Mouse (Mus musculus): ENCODE measurements around the gene Arvcf. TPM values are rescaled to one million over a fixed set of nuclear protein-coding genes. Genes with fewer than 3 reads are reported as not detected.

Gene Arvcf
- polyA plus RNA-seq, 1 experiment: 5.4 TPM

- no peaks in the 10 kb centered on the region for H3K79me2 ChIP-seq (ENCODE audit: control insufficient read depth, insufficient read depth)
- no peak overlapping the region for H3ac ChIP-seq (ENCODE audit: control insufficient read depth, insufficient read length, low read depth)
- H3K79me3 ChIP-seq (ENCODE audit: low read depth): no peaks in the 10 kb centered on the region
- H3K36me3 ChIP-seq (ENCODE audit: control insufficient read depth, insufficient read depth): no peaks in the 10 kb centered on the region
- H3K27me3 ChIP-seq (ENCODE audit: control insufficient read depth, insufficient read depth, insufficient read length): no peaks in the 10 kb centered on the region
- no peak overlapping the region for H3K4me3 ChIP-seq (ENCODE audit: insufficient read depth, poor library complexity, severe bottlenecking)
- TF ChIP-seq FOSL1 (IDR thresholded peaks at IDR 0.05; ENCODE audit: insufficient read depth, low read length, poor library complexity, severe bottlenecking) (no peak), MYOG (IDR thresholded peaks at IDR 0.05; ENCODE audit: control insufficient read depth, extremely low read depth, insufficient read length) (no peak)
Measured at GRCm38 (mm10) chr16:18373632-18374031, 25.6 kb downstream of the Arvcf start.

DNA sequence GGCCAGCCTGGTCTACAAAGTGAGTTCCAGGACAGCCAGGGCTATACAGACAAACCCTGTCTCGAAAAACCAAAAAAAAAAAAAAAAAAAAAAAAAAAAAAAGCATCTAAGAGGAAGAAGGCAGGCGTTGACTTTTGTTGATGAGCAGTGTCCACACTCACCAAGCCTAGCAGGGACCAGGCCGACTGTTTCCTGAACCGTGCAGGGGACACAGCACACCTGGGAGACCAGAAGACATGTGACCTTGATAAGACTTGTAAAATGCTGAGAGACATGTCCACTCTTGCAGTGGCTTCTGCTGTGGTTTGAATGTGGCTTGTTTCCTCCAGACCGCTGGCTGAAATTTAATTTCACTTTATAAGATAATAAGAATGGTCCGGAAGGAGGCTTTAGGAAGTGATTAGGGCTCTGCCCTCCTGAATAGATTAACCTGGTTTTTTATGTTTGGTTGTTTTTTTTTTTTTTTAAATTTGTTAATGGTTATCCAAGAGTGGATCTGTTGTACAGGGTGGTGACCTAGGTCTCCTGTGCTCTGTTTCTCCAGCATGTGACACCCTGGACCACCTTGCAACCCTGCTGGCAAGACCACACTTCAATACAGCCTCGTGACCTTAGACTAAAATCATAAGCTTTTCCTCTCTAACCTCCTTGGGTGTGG lies 28.4 kb downstream of the Arvcf start:
- no peaks in the 10 kb centered on the region for H3K36me3 ChIP-seq (ENCODE audit: control insufficient read depth, insufficient read depth)
- TF ChIP-seq MYOG (IDR thresholded peaks at IDR 0.05; ENCODE audit: control insufficient read depth, extremely low read depth, insufficient read length): no peak
- TF ChIP-seq CTCF (IDR thresholded peaks at IDR 0.05; ENCODE audit: control insufficient read depth, insufficient read depth, insufficient read length): no peak
- no peak for TF ChIP-seq FOSL1 (IDR thresholded peaks at IDR 0.05; ENCODE audit: insufficient read depth, low read length, poor library complexity, severe bottlenecking)
- no peak for TF ChIP-seq MAX (IDR thresholded peaks at IDR 0.05)
- no peak for TF ChIP-seq USF1 (IDR thresholded peaks at IDR 0.05; ENCODE audit: low read depth)
- no peak for TF ChIP-seq MYOD1 (IDR thresholded peaks at IDR 0.05; ENCODE audit: control insufficient read depth, insufficient read length, low read depth)
- no peak for TF ChIP-seq CEBPB (IDR thresholded peaks at IDR 0.05; ENCODE audit: low read depth)
- H3K79me2 ChIP-seq (ENCODE audit: control insufficient read depth, insufficient read depth): no peaks in the 10 kb centered on the region
- H3K4me3 ChIP-seq (ENCODE audit: insufficient read depth, poor library complexity, severe bottlenecking): no peak overlapping the region
- no peaks in the 10 kb centered on the region for H3K79me3 ChIP-seq (ENCODE audit: low read depth)
- no peak overlapping the region for H3ac ChIP-seq (ENCODE audit: control insufficient read depth, insufficient read length, low read depth)
- H3K27me3 ChIP-seq (ENCODE audit: control insufficient read depth, insufficient read depth, insufficient read length): no peaks in the 10 kb centered on the region

DNA sequence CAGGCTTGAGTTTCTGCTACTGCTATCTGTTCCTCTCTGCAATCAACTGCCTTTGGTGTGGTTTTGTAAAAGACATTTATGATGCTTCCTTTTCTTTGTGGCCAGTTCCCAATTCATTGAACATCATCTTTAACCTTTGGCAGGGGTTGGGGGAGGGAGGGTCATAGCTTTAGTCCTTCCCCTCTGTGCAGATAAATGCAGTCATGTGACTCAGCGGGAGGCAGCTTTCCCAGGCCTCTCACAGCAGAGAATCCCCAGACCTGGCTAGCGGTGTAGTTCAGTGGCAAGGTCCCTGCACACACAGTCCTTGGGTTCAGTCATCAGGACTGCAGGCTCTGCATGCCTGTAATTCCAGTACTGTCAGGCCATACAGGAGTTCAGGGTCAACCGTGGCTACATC lies 29.2 kb downstream of the Arvcf start:
- Histone ChIP-seq H3ac (ENCODE audit: control insufficient read depth, insufficient read length, low read depth) (no peak overlapping the region), H3K4me3 (ENCODE audit: insufficient read depth, poor library complexity, severe bottlenecking) (no peak overlapping the region), H3K79me3 (ENCODE audit: low read depth) (no peaks in the 10 kb centered on the region), H3K79me2 (ENCODE audit: control insufficient read depth, insufficient read depth) (no peaks in the 10 kb centered on the region), H3K36me3 (ENCODE audit: control insufficient read depth, insufficient read depth) (no peaks in the 10 kb centered on the region), H3K27me3 (ENCODE audit: control insufficient read depth, insufficient read depth, insufficient read length) (no peaks in the 10 kb centered on the region)
- TF ChIP-seq CTCF (IDR thresholded peaks at IDR 0.05; ENCODE audit: control insufficient read depth, insufficient read depth, insufficient read length): no peak
- TF ChIP-seq MYOD1 (IDR thresholded peaks at IDR 0.05; ENCODE audit: control insufficient read depth, insufficient read length, low read depth): no peak
- TF ChIP-seq MAX (IDR thresholded peaks at IDR 0.05): no peak
- no peak for TF ChIP-seq FOSL1 (IDR thresholded peaks at IDR 0.05; ENCODE audit: insufficient read depth, low read length, poor library complexity, severe bottlenecking)
- TF ChIP-seq USF1 (IDR thresholded peaks at IDR 0.05; ENCODE audit: low read depth): no peak
- no peak for TF ChIP-seq CEBPB (IDR thresholded peaks at IDR 0.05; ENCODE audit: low read depth)
- no peak for TF ChIP-seq MYOG (IDR thresholded peaks at IDR 0.05; ENCODE audit: control insufficient read depth, extremely low read depth, insufficient read length)

DNA sequence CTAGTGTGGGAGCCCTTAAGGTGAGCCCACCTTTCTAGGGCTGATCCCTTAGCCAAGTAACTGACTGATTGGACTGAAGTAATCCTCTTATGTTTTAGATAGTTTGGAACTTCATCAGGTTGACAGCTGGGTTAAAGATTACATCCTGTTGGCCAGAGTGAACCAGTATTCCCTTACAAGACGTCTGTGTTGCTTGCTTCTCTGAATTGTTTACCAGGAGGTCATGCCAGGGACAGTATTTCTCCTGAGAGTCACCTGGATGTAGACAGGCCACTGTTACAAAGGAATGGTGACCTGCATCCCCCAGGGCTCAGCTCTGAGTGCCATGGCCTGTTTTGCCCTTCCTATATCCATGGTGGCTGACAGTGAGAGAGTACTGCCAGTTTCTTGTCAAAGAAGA lies 30.5 kb downstream of the Arvcf start:
- H3K36me3 ChIP-seq (ENCODE audit: control insufficient read depth, insufficient read depth): no peaks in the 10 kb centered on the region

DNA sequence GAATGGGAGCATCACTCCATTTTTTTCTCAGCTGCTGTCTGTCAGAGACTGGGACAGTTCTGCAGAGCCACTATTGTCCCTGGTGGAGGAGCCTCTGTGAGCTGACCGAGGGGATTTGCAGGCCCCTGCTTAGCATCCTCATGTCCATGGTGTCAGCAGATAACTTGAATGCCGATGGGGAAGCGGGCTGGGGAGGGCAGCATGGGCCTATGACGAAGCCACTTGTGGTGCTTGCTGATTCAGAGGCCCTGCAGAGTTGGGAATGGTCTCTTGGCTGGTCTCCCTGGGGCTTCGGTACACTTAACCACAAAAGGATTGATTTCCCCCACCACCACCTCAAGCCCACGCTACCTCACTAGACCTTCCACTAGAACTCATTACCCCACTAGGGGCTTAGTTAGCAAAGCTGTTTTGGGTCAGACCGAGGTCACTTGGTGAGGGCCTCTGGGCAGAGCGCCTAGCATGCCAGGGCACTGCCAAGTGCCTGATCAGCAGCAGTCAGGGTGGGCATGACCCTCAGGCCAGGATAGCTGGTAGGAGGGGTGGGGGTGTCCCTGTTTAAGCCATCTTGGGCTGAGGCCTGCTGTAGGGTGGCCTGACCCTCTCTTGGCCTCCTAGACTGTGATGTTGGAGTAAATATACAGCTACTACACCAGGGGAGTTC lies 31.5 kb downstream of the Arvcf start:
- Histone ChIP-seq H3K36me3 (ENCODE audit: control insufficient read depth, insufficient read depth) (no peaks in the 10 kb centered on the region), H3K27me3 (ENCODE audit: control insufficient read depth, insufficient read depth, insufficient read length) (no peaks in the 10 kb centered on the region)
- no peak for TF ChIP-seq MYOG (IDR thresholded peaks at IDR 0.05; ENCODE audit: control insufficient read depth, extremely low read depth, insufficient read length)
- no peak for TF ChIP-seq MYOD1 (IDR thresholded peaks at IDR 0.05; ENCODE audit: control insufficient read depth, insufficient read length, low read depth)
- TF ChIP-seq CTCF (IDR thresholded peaks at IDR 0.05; ENCODE audit: control insufficient read depth, insufficient read depth, insufficient read length): no peak
- TF ChIP-seq FOSL1 (IDR thresholded peaks at IDR 0.05; ENCODE audit: insufficient read depth, low read length, poor library complexity, severe bottlenecking): no peak
- no peak for TF ChIP-seq CEBPB (IDR thresholded peaks at IDR 0.05; ENCODE audit: low read depth)
- no peak for TF ChIP-seq USF1 (IDR thresholded peaks at IDR 0.05; ENCODE audit: low read depth)
- TF ChIP-seq MAX (IDR thresholded peaks at IDR 0.05): no peak

More for the DNA sequence above, 30.5 kb downstream of the Arvcf start:
- TF ChIP-seq CEBPB (IDR thresholded peaks at IDR 0.05; ENCODE audit: low read depth) (no peak), MYOG (IDR thresholded peaks at IDR 0.05; ENCODE audit: control insufficient read depth, extremely low read depth, insufficient read length) (no peak), FOSL1 (IDR thresholded peaks at IDR 0.05; ENCODE audit: insufficient read depth, low read length, poor library complexity, severe bottlenecking) (no peak), MYOD1 (IDR thresholded peaks at IDR 0.05; ENCODE audit: control insufficient read depth, insufficient read length, low read depth) (no peak), USF1 (IDR thresholded peaks at IDR 0.05; ENCODE audit: low read depth) (no peak), MAX (IDR thresholded peaks at IDR 0.05) (no peak), CTCF (IDR thresholded peaks at IDR 0.05; ENCODE audit: control insufficient read depth, insufficient read depth, insufficient read length) (no peak)
- H3K79me3 ChIP-seq (ENCODE audit: low read depth): no peaks in the 10 kb centered on the region
- H3K27me3 ChIP-seq (ENCODE audit: control insufficient read depth, insufficient read depth, insufficient read length): no peaks in the 10 kb centered on the region
- H3K79me2 ChIP-seq (ENCODE audit: control insufficient read depth, insufficient read depth): no peaks in the 10 kb centered on the region
- H3K4me3 ChIP-seq (ENCODE audit: insufficient read depth, poor library complexity, severe bottlenecking): no peak overlapping the region
- no peak overlapping the region for H3ac ChIP-seq (ENCODE audit: control insufficient read depth, insufficient read length, low read depth)

More for the DNA sequence above, 31.5 kb downstream of the Arvcf start:
- H3ac ChIP-seq (ENCODE audit: control insufficient read depth, insufficient read length, low read depth): no peak overlapping the region
- no peaks in the 10 kb centered on the region for H3K79me3 ChIP-seq (ENCODE audit: low read depth)
- H3K4me3 ChIP-seq (ENCODE audit: insufficient read depth, poor library complexity, severe bottlenecking): no peak overlapping the region
- no peaks in the 10 kb centered on the region for H3K79me2 ChIP-seq (ENCODE audit: control insufficient read depth, insufficient read depth)

Measured in C2C12 (cell line).